Mouse (Mus musculus) lung, postnatal 4 days (tissue): ENCODE results near the gene Gm37419.

Experiments used
- DNase-seq, 2 experiments: peaks; one replicate each; pipeline ENCODE4 v3.0.0; 2021

The Gm37419 gene

GRCm38 (mm10) chr16:23988466-23989208 is at the start of gene Gm37419, which contains the start of gene Bcl6:
Gm37419 (plus strand) TSS chr16:23988482.
Bcl6 (minus strand) TSS chr16:23988852.
- DNase-seq, result peak; percentile 92

DNA sequence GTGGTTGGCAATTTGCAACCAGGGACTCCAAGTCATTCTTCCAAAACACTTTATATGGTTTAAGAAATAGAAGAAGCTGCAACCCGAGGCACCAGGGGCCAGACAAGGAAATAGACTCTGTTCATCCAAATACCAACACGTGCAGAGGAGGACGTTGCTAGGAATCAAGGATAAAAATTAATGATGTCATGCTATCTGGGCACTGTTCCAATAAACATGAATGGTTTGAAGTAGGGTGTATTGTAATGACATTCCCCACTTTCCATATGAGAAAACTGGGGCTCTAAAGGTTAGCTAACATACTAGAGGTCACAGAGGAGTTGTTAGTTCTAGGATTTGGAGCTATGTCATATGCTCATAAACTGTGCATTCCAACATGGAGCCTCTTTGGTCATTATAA is 43.5 kb upstream of the Gm37419 start:
- DNase-seq, result no peak

- no peak for DNase-seq
Observed at GRCm38 (mm10) chr16:23947654-23948053, 40.6 kb upstream of the Gm37419 start.

GRCm38 (mm10) chr16:23952101-23952727 is 36.1 kb upstream of the Gm37419 start:
- DNase-seq, result no peak

DNA sequence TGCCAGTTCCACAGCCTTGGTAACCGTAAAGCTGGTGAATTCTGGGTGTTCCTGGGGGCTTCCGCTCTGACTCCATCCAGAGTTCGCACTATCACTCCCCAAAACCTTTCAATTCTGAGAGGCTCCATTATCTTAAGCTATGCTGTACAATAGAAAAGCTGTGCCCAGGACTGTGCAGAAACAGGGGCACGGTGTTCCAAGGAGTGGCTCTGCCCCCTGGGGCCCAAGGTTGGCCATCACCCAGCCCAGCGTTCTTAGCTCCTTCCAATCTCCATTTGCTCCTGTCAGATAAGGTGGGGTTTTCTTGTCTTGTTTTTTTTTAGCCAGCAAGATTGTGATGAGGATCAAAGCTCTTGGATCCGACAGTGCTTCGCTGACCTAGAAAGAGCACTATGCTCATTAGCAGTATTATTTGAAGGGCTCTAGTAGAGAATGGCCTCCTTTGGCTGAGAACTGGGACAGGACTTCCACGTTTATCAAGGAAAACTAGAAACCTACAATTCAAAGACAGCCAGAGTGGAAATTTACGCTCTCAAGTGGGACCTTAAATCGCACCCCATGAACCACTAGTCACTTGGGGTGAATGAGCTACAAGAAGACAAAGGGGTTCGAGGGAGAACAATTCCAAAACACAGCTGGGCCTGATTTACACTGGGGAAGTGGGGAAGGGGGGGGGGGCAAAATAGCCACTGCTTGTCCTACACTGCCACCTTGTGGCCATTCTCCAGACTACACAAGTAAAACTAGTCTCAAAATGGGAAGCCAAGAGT is 34.9 kb upstream of the Gm37419 start:
- DNase-seq, result peak in 1 of 2 experiments; percentile 58

DNA sequence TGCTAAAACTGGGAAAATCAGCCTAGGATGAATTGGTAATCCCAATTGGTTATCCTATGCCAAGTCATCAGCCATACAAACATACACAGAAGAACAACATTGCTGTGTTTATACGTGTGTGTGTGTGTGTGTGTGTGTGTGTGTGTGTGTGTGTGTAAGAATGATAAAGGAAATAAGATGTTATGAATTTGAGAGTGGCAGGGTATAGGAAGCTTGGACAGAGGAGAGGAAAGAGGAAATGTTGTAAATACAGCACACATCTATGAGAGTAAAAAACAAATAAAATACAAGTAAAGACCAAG is 34.4 kb upstream of the Gm37419 start:
- no peak for DNase-seq

DNA sequence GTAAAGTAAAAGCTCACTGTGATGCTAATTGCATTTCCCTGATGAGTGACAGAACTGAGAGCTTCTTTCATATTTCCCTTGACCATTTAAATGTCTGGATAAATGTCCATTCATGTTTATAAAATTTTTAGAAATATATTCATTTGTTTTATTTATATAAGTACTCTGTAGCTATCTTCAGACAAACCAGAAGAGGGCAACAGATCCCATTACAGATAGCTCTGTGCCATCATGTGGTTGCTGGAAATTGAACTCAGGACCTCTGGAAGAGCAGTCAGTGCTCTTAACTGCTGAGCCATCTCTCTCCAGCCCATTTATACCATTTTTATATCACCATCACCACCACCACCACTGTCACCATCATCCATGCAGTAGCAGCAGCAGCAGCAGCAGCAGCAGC is 29.3 kb upstream of the Gm37419 start:
- DNase-seq, result no peak

GRCm38 (mm10) chr16:23962401-23962800 is 25.9 kb upstream of the Gm37419 start:
- DNase-seq, result peak in 1 of 2 experiments; percentile 48

- peak in 1 of 2 experiments; percentile 3 for DNase-seq
Observed at GRCm38 (mm10) chr16:23963896-23964668, 24.2 kb upstream of the Gm37419 start.

GRCm38 (mm10) chr16:23964706-23965367 is 23.4 kb upstream of the Gm37419 start:
- peak in 1 of 2 experiments; percentile 3 for DNase-seq

- no peak for DNase-seq
Observed at GRCm38 (mm10) chr16:23966066-23966465, 22.2 kb upstream of the Gm37419 start.

DNA sequence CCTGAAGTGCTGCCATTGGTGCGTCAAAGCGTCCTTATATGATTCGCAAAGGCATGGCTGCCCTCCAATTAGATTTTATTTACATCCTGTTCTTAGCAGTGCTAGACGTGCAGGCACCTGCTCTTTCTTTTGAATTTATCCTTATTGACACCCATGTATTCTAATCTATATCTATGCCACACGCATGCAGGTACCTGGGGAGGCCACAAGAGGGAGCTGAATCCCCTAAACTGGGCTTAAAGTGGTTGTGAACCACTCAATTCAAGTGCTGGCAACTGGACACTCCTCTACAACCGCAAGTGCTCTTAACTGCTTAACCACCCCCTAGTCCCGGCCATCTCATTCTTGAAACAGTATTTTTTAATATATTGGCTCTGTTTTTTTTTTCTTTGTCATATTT is 21.0 kb upstream of the Gm37419 start:
- no peak for DNase-seq

- DNase-seq, result peak in 1 of 2 experiments; percentile 64
Observed at GRCm38 (mm10) chr16:23968888-23969287, 19.4 kb upstream of the Gm37419 start.

DNA sequence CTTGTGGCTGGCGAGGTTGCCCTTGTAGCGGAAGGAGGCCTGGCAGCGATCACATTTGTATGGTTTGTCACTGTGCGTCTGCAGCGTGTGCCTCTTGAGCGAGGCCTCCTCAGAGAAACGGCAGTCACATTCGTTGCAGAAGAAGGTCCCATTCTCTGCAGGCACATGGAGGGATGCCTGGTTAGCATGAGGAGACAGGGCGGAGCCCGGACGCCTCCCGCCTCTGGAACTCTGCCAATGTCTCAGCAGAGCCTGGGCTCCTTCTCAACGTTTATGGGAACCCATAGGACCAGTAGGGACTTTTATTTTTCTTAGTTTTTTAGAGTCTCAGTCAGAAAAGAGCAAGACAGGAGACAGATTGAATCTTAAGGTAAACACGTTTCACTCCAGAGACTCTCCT is 18.4 kb upstream of the Gm37419 start:
- DNase-seq, result peak in 1 of 2 experiments; percentile 56

DNA sequence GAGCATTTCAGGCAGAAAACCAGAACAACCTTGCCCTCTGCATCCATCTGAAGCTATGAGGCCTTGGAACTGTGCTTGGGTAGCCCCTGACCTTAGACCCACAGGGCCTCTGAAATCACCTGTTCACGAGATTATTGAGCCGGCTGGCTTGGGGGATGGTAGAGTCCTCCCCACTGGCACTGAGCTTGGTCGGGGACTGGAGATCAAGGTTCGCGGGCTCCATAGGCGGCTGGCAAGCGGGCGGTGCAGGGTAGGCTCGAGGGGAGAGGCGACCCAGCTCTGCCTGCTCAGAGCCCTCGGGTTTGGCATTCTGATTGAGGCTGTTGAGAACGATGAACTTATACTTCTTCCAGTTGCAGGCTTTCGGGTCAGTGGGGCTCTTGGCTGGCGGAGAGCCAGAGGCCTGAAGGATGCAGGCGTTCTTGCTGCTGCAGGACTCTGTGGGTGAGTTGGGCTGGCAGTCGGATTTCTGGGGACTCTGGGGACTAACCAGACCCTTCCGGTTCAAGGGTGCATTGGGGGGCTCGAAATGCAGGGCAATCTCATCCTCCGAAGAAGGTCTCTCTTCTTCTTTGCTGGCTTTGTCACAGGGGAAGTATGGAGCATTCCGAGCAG is 16.0 kb upstream of the Gm37419 start:
- DNase-seq, result no peak

DNA sequence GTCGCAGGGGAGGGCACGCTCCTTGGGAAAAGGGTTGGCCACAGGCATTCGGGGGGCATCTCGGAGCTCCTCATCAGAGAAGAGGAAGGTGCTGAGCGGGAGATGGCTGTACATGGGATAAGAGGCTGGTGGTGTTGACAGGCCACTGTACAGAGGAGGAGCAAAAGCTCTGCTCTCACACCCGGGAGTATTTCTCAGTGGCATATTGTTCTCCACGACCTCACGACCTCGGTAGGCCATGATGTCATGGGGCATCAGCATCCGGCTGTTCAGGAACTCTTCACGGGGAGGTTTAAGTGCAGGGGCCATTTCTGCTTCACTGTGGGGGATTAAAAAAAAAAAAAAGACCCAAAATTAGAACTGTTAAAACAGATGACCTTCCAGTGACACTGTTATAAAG is 15.4 kb upstream of the Gm37419 start:
- DNase-seq, result no peak

GRCm38 (mm10) chr16:23973635-23974367 is 14.5 kb upstream of the Gm37419 start:
- no peak for DNase-seq

GRCm38 (mm10) chr16:23976196-23976595 is 12.1 kb upstream of the Gm37419 start:
- no peak for DNase-seq

DNA sequence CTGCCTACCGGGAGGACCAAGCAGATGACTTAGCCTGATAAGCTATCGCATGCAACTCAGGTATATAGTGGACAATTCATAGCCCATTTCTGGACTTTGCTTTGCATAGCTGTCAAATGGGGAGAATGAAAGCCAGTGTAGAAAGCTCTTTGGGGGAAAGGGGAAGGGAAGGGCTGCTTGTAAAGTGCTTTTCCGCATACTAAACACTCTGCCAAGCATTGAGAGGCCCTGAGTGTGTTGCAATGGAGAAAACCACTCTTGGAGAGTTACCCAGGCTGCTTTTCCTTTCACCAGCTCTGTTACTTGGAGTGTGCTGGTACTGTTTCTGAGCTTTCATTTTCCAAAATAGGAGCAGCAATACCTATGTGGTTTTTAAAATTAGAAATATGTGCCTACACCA is 10.6 kb upstream of the Gm37419 start:
- DNase-seq, result peak; percentile 56 to 69

DNA sequence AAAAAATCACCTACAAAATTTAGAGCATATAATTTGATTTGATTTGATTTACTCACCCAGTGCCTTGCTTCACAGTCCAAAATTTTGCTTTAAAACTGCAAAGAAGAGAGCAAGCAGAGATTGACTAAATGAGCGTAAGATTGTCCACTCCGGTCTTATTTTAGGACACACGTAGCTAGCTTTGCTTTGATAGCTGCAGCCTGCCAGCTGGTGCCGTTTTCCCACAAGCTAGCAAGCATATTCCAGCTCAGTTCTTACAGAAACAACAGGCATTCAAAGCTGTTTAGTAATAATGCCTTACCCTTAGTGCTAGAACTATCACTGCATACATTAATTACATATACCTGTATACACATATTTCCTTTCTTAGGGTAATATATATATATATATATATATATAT is 9.8 kb upstream of the Gm37419 start:
- DNase-seq, result no peak

GRCm38 (mm10) chr16:23979446-23979845 is 8.8 kb upstream of the Gm37419 start:
- no peak for DNase-seq
